Mouse (Mus musculus): ENCODE results near the gene Lrmda. TPM values are rescaled to one million over a fixed set of nuclear protein-coding genes. Genes with fewer than 3 reads are reported as not detected.
"Not testable (repeated sequence)": the region's sequence is repeated elsewhere in the genome, so short reads cannot be mapped to it uniquely, and the experiment has no call there.

The Lrmda gene
- total RNA-seq, 1 experiment from 2014 or later = 23.9 TPM

DNA sequence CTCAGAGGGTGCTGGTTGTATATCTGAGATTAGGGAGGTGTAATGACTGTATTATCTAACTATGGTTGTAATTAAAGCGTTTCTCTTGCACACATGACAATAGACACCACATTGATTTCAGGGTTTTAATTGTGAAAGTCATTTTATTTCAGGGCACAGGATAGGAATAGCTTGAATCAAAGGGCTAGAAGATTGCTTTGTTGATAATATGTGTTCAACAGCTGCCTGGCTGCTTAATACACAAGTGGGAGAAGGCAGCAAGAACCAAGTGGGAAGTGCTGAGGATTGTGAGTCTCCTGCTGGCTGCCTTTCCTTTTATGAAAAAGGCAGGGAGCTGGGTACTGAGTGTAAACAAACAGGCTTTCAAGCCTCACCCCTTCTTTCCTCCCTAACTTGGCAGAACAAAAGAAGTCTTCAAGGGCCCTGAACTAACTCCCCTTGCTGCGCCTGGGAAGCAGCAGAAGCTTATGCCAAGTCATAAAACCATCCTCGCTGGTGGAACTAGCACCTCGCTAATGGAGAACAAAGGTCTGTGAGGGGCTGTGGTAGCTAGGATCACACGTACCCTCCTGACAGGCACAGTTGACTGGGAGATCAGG lies 726.5 kb downstream of the Lrmda start:
- ATAC-seq (replicated peaks in 1 of 2; ENCODE audit: insufficient read depth in 1 of 2, low FRiP score in 2 of 2, low TSS enrichment in 1 of 2, low read depth in 1 of 2, poor library complexity in 2 of 2, severe bottlenecking in 2 of 2) = peak in 1 of 2 experiments; percentile 7; a peak in 1 of 4 replicates

DNA sequence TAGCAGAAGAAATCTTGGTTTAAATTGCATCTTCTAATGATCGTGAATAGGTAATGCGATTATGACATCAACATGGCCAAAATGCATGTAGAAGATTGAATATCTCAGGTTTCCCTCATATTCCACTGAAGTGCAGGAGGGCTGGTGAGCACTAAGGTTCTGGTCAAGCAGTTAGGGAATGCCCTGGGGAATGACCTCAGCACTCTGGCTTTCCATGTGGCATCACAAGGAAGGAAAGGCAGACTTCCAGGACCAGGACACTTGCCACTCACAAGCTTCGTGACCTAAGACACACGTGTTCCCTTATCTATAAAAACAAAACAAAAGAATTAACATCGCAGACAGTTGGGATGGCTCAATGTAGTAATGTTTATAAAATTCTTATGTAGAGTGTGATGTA lies 728.3 kb downstream of the Lrmda start:
- no peak for ATAC-seq (replicated peaks in 1 of 2; ENCODE audit: insufficient read depth in 1 of 2, low FRiP score in 2 of 2, low TSS enrichment in 1 of 2, low read depth in 1 of 2, poor library complexity in 2 of 2, severe bottlenecking in 2 of 2)

DNA sequence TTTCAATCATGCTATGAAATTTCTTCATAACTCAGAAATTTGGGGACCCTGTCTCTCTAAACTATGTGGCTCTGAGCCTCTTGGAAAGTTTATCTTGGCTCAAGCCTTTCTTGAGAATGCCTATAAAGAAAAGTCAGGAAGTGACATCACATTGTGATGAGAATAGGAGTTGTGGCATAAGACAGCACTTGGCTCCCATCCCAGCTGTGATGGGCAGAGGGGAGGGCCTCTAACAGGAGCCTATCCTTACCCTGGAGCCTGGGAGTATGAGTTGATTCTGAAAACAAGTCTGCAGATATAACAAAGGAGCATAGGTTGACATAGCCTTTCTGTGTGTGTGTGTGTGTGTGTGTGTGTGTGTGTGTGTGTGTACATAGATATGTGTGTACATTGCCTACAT lies 730.9 kb downstream of the Lrmda start:
- no peak for ATAC-seq (replicated peaks in 1 of 2; ENCODE audit: insufficient read depth in 1 of 2, low FRiP score in 2 of 2, low TSS enrichment in 1 of 2, low read depth in 1 of 2, poor library complexity in 2 of 2, severe bottlenecking in 2 of 2)

DNA sequence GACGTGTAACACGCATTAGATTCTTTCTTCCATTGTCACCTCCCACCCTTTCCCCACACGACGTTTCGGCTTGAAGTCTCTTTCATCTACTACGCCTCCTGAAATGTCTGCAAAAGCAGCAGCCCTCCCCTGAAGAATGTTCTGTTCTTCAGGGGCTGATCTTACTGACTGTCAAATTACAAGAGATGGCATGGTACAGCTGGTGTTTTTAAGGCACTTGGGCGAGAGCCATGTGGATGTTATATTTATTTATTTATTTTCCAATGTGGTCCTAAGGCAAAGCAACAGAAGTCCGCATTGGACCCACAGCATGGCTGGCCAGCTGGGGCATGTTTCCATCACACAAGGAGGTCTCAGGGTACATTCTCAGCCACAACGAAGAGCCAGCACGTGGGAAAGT lies 731.8 kb downstream of the Lrmda start:
- no peak for ATAC-seq (replicated peaks in 1 of 2; ENCODE audit: insufficient read depth in 1 of 2, low FRiP score in 2 of 2, low TSS enrichment in 1 of 2, low read depth in 1 of 2, poor library complexity in 2 of 2, severe bottlenecking in 2 of 2)

DNA sequence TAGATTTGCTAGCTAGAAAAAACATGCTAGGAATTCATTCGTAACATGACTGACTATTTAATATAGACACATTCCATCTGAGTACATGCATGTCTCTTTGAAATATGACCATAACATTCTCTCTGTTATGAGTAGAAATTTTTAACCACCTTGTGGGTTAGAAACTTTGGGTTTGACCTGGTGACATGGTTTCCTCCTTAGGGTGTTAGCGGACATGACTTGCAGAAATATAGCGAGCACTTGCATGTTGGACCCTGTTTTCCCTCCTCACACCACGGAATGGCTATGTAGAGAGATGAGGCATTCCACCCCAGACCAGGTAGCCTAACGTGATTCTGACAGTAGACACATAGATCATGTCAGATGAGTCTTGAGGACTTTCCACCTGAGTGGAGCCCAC lies 735.1 kb downstream of the Lrmda start:
- ATAC-seq (replicated peaks in 1 of 2; ENCODE audit: insufficient read depth in 1 of 2, low FRiP score in 2 of 2, low TSS enrichment in 1 of 2, low read depth in 1 of 2, poor library complexity in 2 of 2, severe bottlenecking in 2 of 2) = peak; percentile 77 to 85

DNA sequence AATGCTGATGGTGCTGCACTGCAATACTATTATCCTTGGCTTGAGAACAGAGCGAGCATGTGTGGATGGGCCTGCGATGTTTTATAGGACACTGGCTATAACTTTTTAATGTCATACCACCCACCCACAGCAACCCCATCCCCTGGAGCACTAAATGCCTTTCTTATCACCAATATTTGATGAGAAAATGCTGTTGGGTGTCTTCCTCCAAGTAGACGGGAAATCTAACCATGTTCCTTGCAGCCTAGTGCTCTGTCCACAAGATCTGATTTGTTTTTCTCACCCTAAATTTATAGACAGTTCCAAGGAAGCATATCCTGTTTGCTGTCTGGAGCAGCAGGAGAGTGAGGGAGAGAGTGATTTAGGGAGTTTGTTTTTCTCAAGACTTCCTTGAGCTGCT lies 738.0 kb downstream of the Lrmda start:
- ATAC-seq (replicated peaks in 1 of 2; ENCODE audit: insufficient read depth in 1 of 2, low FRiP score in 2 of 2, low TSS enrichment in 1 of 2, low read depth in 1 of 2, poor library complexity in 2 of 2, severe bottlenecking in 2 of 2) = no peak

DNA sequence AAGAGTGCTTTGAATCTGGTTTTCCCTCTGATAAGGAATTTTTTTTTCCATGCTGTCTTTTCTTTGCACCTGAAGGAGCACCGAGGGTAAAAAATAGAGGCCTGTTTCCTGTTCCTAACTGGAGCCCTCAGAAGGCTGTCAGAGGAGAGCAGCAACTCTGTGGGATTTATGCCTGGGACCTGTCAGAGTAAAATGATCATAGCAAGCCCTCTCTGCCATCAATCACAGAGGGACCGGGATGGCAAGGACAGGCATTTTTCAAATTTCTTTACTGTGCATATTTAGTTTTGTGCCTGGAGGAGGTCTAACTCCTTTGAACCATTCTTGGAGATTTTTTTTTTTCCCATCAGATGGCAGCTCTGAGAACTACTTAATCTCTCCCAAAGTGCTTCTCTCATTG lies 739.7 kb downstream of the Lrmda start:
- ATAC-seq (replicated peaks in 1 of 2; ENCODE audit: insufficient read depth in 1 of 2, low FRiP score in 2 of 2, low TSS enrichment in 1 of 2, low read depth in 1 of 2, poor library complexity in 2 of 2, severe bottlenecking in 2 of 2) = no peak

DNA sequence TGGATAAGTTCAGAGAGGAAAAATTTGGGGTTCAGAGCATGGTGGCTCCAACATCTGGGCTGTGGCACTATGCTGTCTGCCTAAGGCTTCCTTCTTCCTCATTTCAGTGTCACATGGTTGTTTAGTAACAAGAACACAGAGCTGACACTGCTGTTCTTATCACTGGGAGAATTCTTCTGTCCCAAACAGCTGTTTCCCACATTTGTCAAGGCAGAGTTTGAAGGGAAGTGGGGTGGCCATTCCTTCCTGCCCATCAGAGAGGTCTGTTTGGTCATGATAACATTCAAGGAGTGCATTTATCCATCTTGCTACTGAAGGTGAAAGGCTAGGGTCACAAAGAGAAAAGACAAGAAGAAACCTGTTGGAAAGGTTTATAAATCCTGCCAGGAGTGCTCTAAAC lies 740.2 kb downstream of the Lrmda start:
- ATAC-seq (replicated peaks in 1 of 2; ENCODE audit: insufficient read depth in 1 of 2, low FRiP score in 2 of 2, low TSS enrichment in 1 of 2, low read depth in 1 of 2, poor library complexity in 2 of 2, severe bottlenecking in 2 of 2) = peak; percentile 77 to 82

DNA sequence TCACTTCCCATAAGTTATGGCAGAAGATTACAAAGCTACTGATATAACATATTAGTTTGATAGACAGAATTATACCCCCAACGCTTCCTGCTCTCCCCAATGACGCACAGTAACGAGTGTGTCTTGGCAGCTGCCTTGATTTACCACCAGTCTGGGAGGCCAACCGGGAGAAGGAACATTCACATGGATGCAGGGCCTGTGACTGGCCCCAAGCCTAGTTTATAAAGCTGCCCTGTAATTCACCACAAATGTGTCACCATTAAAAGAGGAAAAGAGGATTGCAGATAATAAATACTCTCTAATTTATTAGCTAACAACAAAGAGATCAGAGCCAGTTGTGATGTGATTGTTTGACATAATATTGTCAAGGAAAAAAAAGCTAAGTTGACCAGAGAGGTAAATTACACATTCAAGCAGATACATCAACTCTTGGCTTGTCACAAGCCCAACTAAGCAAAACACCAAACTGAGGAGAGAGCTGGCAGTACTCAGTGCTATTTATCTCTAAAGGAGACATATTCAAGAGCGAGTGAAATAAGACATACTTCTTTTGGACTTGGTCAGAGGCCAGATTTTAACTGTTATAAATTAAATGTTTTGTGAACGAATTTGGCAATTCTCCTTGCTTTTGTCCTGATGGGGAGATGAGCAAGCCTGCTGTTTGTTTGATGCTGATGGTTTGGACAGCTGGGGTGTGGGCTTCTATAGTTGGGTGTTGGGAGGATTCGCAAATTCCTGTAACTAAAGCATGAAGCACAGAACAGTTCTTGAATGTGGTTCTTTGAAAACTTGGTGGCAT lies 740.9 kb downstream of the Lrmda start:
- ATAC-seq (replicated peaks in 1 of 2; ENCODE audit: insufficient read depth in 1 of 2, low FRiP score in 2 of 2, low TSS enrichment in 1 of 2, low read depth in 1 of 2, poor library complexity in 2 of 2, severe bottlenecking in 2 of 2) = peak; percentile 3 to 7; a peak in 1 of 4 replicates

DNA sequence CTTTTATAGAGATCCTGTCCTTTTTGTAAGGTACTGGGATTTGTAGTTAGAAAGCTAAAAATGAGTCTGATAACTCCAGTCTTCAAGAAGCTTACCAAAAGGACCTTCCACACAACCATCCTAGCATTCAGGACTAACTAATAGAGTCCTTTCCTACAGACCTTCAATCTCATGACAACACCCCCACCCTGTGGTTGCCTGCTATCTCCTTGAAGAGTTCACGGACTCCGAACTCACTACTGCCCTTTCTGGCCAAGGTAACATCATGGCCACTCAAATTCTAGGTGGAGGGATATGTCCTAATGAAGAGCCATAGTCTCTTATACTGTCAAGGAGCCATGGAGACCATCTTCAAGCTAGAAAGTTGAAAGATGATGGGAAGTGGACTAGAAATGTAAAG lies 762.2 kb downstream of the Lrmda start:
- no peak; a peak in 1 of 4 replicates for ATAC-seq (replicated peaks in 1 of 2; ENCODE audit: insufficient read depth in 1 of 2, low FRiP score in 2 of 2, low TSS enrichment in 1 of 2, low read depth in 1 of 2, poor library complexity in 2 of 2, severe bottlenecking in 2 of 2)

DNA sequence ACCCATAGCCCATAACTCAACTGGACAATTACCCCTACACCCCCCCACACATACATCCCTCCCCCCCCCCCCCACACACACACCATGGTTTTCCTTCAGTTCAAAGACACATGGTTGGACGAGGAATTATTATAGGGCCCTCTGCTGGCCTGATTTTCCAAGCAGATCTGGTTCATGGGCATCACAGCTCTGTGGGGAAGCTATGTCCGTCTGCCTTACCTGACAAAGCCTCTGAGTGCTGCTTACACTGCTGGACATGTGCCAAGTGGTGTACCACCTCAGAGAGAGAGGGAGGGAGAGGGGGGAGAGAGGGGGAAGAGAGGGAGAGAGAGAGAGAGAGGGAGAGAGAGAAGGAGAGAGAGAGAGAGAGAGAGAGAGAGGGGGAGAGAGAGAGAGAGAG lies 762.9 kb downstream of the Lrmda start:
- ATAC-seq (replicated peaks in 1 of 2; ENCODE audit: insufficient read depth in 1 of 2, low FRiP score in 2 of 2, low TSS enrichment in 1 of 2, low read depth in 1 of 2, poor library complexity in 2 of 2, severe bottlenecking in 2 of 2) = no peak

DNA sequence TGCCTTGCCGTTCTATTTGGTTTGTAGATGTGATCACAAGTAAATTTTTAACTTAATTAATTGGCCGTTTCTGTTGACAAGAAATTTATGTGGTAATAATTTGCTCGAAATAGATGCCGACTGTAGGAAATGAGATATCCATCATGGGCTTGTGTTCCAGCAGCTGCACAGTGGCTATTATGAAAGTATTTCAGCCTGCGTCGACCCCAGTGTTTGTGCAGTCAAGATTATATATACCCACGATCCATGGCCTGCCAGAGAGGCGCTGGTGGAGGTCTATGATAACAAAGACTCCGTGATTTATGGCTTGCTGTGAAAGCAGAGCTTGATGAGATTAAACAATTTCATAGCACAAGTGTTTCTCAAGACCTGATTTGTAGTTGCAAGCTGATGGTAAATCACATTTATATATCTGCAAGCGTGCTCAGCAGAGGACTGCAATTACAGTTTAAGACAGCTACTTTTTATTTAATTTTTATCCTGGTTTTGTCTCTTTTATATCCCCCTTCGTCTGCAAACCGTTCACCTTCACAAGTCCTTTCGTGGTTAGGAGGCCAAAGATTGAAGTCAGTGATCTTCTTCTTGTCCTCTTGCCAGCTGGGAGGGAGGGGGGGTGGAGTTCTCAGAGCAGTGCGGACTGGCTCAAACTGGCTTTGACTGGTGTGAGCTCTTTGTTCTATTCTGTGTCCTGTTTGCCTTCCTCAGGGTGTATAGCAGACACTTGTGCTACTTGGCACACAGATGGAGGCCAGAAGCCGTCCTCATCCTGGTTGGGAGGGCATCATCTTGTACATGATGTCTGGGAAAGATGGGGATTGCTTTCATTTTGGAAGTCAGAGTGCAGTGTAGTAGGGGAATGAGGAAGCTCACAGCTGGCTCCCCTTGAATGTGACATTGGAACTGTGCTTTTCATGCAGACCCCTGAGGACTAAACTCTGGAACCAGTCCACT lies 764.0 kb downstream of the Lrmda start:
- peak; percentile 75 to 88 for ATAC-seq (replicated peaks in 1 of 2; ENCODE audit: insufficient read depth in 1 of 2, low FRiP score in 2 of 2, low TSS enrichment in 1 of 2, low read depth in 1 of 2, poor library complexity in 2 of 2, severe bottlenecking in 2 of 2)

DNA sequence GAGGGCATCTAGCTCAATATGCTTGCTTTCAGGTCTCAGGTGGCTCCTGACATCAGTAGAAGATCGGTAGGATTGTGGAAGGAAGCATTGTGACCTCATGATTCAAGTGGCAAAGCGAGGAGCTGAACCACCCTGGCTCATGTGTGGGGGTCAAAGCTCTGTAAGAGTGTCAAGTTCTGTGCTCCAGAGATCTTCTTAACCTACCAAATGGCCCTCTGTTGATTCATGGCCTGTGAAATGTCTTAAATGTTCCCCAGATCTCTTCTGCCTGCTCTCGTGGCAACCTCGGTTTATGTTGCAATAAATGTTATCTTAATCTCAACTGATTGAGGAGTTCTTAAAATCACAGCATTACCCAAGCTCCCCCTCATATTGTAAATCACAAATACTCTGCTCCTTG lies 780.5 kb downstream of the Lrmda start:
- no peak for ATAC-seq (replicated peaks in 1 of 2; ENCODE audit: insufficient read depth in 1 of 2, low FRiP score in 2 of 2, low TSS enrichment in 1 of 2, low read depth in 1 of 2, poor library complexity in 2 of 2, severe bottlenecking in 2 of 2)

DNA sequence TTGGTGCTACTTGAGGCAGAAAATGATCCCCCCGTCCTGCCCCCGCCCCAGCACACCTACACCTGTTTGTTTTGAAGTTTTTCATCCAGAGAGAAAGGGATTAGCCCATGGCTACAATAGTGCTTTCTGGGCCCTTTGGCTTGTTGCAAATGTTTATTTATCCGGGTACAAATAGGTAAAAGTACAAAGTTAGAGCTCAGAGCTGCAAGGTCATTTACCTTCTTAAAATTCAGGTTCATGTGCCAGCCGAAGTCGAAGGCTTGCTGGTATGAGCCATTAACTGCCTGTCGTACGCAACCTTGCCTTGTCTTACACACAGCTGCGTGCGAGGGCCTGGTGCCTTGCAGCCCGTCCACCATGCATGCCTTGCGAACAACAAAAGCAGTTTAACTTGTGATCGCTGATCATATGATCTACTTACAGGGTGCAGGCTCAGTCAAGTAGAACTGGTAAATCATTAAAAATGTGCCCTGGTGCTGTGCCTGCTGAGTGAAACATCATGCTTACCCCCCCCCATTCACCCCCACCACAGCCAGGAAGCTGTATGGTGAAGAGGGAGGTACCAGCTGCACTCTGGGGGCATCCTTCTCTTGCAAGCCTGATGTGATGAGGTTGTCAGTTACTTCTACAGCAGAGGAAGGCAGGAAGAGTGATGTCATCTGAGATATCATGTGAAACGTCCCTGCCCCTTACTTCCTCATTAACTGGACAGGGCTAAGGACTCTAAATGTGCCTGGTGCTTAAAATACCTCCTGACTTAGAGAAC lies 781.5 kb downstream of the Lrmda start:
- ATAC-seq (replicated peaks in 1 of 2; ENCODE audit: insufficient read depth in 1 of 2, low FRiP score in 2 of 2, low TSS enrichment in 1 of 2, low read depth in 1 of 2, poor library complexity in 2 of 2, severe bottlenecking in 2 of 2) = peak; percentile 95 to 98

DNA sequence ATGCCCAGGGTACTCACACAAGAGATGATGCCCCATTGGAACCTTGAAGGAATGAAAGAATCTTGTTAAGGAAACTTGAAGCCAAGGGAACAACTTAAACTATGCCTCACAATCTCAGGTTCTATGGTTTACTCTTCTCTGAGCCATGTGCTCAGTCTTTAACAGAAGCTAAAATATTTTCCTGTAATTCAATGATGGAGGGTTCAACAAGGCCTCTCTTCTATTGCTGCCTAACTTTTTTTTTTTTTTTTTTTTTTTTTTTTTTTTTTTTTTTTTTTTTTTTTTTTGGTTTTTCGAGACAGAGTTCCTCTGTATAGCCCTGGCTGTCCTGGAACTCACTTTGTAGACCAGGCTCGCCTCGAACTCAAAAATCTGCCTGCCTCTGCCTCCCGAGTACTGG lies 782.2 kb downstream of the Lrmda start:
- ATAC-seq (replicated peaks in 1 of 2; ENCODE audit: insufficient read depth in 1 of 2, low FRiP score in 2 of 2, low TSS enrichment in 1 of 2, low read depth in 1 of 2, poor library complexity in 2 of 2, severe bottlenecking in 2 of 2) = not testable (repeated sequence)

DNA sequence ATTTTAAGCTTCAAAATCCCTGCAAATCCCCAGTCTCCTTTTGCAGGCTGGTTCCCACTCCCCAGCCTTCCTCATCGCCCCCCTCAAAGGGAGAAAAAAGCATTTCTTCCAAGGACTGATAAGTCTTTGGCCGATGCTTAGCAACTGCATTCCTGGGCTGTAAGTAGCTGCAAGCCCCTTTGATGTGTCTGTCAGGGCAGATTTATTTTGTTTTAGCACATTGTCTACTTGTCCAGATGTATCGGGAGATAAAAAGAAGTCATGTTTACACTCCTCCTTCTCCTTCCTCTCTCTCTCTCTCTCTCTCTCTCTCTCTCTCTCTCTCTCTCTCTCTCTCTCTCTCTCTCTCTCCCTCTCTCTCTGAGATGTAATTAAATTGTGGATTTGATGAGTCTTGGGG lies 787.8 kb downstream of the Lrmda start:
- no peak for ATAC-seq (replicated peaks in 1 of 2; ENCODE audit: insufficient read depth in 1 of 2, low FRiP score in 2 of 2, low TSS enrichment in 1 of 2, low read depth in 1 of 2, poor library complexity in 2 of 2, severe bottlenecking in 2 of 2)
